Mouse (Mus musculus) bone marrow, adult 2 months (tissue): ENCODE measurements at regions not wholly inside any gene's neighbourhood (a gene's known extent, or its start where the extent isn't known, plus 50 kb on each side); places are given as distances from the start of the nearest gene placed in this dataset.
"Not testable (repeated sequence)": the region's sequence is repeated elsewhere in the genome, so short reads cannot be mapped to it uniquely, and the experiment has no call there.

ENCODE experiments used
- H3K27ac ChIP-seq: fragments of 200-500 bp; 2 replicates; pipeline ENCODE4 v1.5.1; 2012; ENCODE audit warnings: low read depth, mild to moderate bottlenecking, control low read depth, inconsistent platforms, low read length; ENCODE audit not compliant: control insufficient read depth, poor library complexity, insufficient read depth
- H3K4me1 ChIP-seq: fragments of 200-500 bp; 2 replicates; pipeline ENCODE4 v1.6.1; 2011; ENCODE audit warnings: low read length; ENCODE audit not compliant: control insufficient read depth, insufficient read depth
- H3K4me3 ChIP-seq: fragments of 200-500 bp; replicated peaks from 2 replicates; pipeline ENCODE3; 2011; ENCODE audit warnings: mild to moderate bottlenecking, low read depth, low read length, control low read depth; ENCODE audit not compliant: control insufficient read depth
- CTCF ChIP-seq: fragments of 200-500 bp; IDR thresholded peaks from 2 replicates; pipeline ENCODE4 v1.5.1; 2011; ENCODE audit warnings: low read length, control low read depth; ENCODE audit not compliant: control insufficient read depth, insufficient read depth
- POLR2A ChIP-seq: fragments of 200-500 bp; IDR thresholded peaks from 2 replicates; pipeline ENCODE4 v1.6.1; 2011; ENCODE audit warnings: low read depth, mild to moderate bottlenecking, control low read depth, low read length, borderline replicate concordance; ENCODE audit not compliant: control insufficient read depth
- WGBS: fragments of 180-500 bp; shearing (Covaris S2); methylation state at CpG from one replicate; pipeline ENCODE4 v1.1.7; 2018; 5-methylcytosine and 5-hydroxymethylcytosine counted together

- Histone ChIP-seq H3K27ac (no peak overlapping the region), H3K4me3 (no peak overlapping the region), H3K4me1 (no peaks in the 10 kb centered on the region)
- WGBS = 78% methylated on average over 16 of the region's 16 CpGs
- no peak for TF ChIP-seq POLR2A
- no peak for TF ChIP-seq CTCF
Observed at GRCm38 (mm10) chr7:36198091-36198700, 395.4 kb upstream of the Zfp507 start.

- H3K4me3 ChIP-seq = no peak overlapping the region
- no peaks in the 10 kb centered on the region for H3K4me1 ChIP-seq
- 91% methylated on average over 18 of the region's 18 CpGs for WGBS
- TF ChIP-seq CTCF (no peak), POLR2A (no peak)
- no peak overlapping the region for H3K27ac ChIP-seq
Observed at GRCm38 (mm10) chr7:36196154-36196720, 393.4 kb upstream of the Zfp507 start.

- no peak for TF ChIP-seq CTCF
- TF ChIP-seq POLR2A = no peak
- H3K4me1 ChIP-seq = no peaks in the 10 kb centered on the region
- H3K4me3 ChIP-seq = no peak overlapping the region
- H3K27ac ChIP-seq = no peak overlapping the region
- WGBS = 80% methylated on average over 8 of the region's 8 CpGs
Observed at GRCm38 (mm10) chr7:36192645-36193044, 389.8 kb upstream of the Zfp507 start.

GRCm38 (mm10) chr7:36177947-36178346 lies 375.1 kb upstream of the Zfp507 start:
- H3K4me3 ChIP-seq = no peak overlapping the region
- 39% methylated on average over 7 of the region's 7 CpGs for WGBS
- no peaks in the 10 kb centered on the region for H3K4me1 ChIP-seq
- H3K27ac ChIP-seq = no peak overlapping the region
- TF ChIP-seq CTCF = no peak
- TF ChIP-seq POLR2A = no peak

- WGBS = 84% methylated on average over 4 of the region's 4 CpGs
Observed at GRCm38 (mm10) chr7:36175296-36175695, 372.5 kb upstream of the Zfp507 start.

GRCm38 (mm10) chr7:36172511-36172910 lies 369.7 kb upstream of the Zfp507 start:
- H3K27ac ChIP-seq, H3K4me3 ChIP-seq, H3K4me1 ChIP-seq: not testable (repeated sequence)
- WGBS = 34% methylated on average over 2 of the region's 2 CpGs

More at GRCm38 (mm10) chr7:36175296-36175695, 372.5 kb upstream of the Zfp507 start:
- no peaks in the 10 kb centered on the region for H3K4me1 ChIP-seq
- TF ChIP-seq POLR2A (no peak), CTCF (no peak)
- no peak overlapping the region for H3K27ac ChIP-seq
- H3K4me3 ChIP-seq = no peak overlapping the region

- H3K4me1 ChIP-seq = no peaks in the 10 kb centered on the region
- no peak overlapping the region for H3K4me3 ChIP-seq
- H3K27ac ChIP-seq = no peak overlapping the region
- 87% methylated on average over 22 of the region's 22 CpGs for WGBS
- TF ChIP-seq POLR2A = no peak
- TF ChIP-seq CTCF = no peak
Observed at GRCm38 (mm10) chr7:36157270-36157945, 354.6 kb upstream of the Zfp507 start.

GRCm38 (mm10) chr7:36156595-36156994 lies 353.8 kb upstream of the Zfp507 start:
- TF ChIP-seq CTCF = no peak
- TF ChIP-seq POLR2A = no peak
- Histone ChIP-seq H3K4me3 (no peak overlapping the region), H3K27ac (no peak overlapping the region), H3K4me1 (no peaks in the 10 kb centered on the region)
- WGBS = 85% methylated on average over 12 of the region's 12 CpGs

- WGBS = 51% methylated on average over 2 of the region's 2 CpGs
- H3K4me3 ChIP-seq = no peak overlapping the region
- TF ChIP-seq CTCF (no peak), POLR2A (no peak)
- H3K27ac ChIP-seq = no peak overlapping the region
- H3K4me1 ChIP-seq = no peaks in the 10 kb centered on the region
Observed at GRCm38 (mm10) chr7:36155576-36155975, 352.8 kb upstream of the Zfp507 start.

- no peaks in the 10 kb centered on the region for H3K4me1 ChIP-seq
- H3K27ac ChIP-seq = no peak overlapping the region
- H3K4me3 ChIP-seq = no peak overlapping the region
- 85% methylated on average over 6 of the region's 6 CpGs for WGBS
- TF ChIP-seq CTCF = no peak
- no peak for TF ChIP-seq POLR2A
Observed at GRCm38 (mm10) chr7:36155159-36155558, 352.4 kb upstream of the Zfp507 start.
